Mouse (Mus musculus): ENCODE results near the gene Unc45a. TPM values are rescaled to one million over a fixed set of nuclear protein-coding genes. Genes with fewer than 3 reads are reported as not detected.

Gene Unc45a
- 102 and 105 TPM in 2 replicates for polyA plus RNA-seq (2012; rRNA removed)

DNA sequence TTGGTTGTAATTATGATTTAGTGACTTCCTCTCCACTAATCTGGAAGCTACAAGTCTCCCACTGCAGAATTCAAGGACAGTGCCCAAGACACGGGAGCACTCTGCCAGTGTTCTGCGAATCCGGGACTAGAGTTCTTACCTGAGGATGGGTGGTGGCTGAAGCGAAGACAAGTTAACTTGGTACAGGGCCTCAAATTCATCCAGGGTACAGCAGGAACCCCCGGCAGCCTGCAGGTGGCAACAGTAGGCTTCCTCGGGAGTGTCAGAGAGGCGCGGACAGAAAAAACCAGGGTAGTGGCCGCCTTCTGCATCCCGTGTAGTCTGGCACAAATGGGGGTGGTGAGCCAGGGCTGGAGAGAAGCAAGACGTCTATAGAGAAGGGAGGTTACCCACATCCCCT lies at the start of gene Unc45a:
TSS of gene Unc45a (minus strand) at position 213 of the 400 bp plus-strand sequence.
- WGBS = 2% methylated on average over 11 of the region's 11 CpGs
- H3K4me1 ChIP-seq (ENCODE audit: control insufficient read depth, insufficient read depth, low read length) = peaks cover 7% of the 10 kb centered on the region; the same call in 1 of the 2 replicates
- H3K4me3 ChIP-seq (replicated peaks; ENCODE audit: extremely low read depth, low read depth, low read length) = peak within 1 kb of the TSS; percentile 81
- peak; percentile 60 for DNase-seq
- 0 out of 2 replicates have a peak, but pooled peaks have one; percentile 23 for TF ChIP-seq POLR2A (IDR thresholded peaks at IDR 0.05; ENCODE audit: borderline replicate concordance, extremely low read depth, low read depth, low read length)
- peak; percentile 52 for TF ChIP-seq CTCF (IDR thresholded peaks at IDR 0.05; ENCODE audit: insufficient read depth, low read length)

DNA sequence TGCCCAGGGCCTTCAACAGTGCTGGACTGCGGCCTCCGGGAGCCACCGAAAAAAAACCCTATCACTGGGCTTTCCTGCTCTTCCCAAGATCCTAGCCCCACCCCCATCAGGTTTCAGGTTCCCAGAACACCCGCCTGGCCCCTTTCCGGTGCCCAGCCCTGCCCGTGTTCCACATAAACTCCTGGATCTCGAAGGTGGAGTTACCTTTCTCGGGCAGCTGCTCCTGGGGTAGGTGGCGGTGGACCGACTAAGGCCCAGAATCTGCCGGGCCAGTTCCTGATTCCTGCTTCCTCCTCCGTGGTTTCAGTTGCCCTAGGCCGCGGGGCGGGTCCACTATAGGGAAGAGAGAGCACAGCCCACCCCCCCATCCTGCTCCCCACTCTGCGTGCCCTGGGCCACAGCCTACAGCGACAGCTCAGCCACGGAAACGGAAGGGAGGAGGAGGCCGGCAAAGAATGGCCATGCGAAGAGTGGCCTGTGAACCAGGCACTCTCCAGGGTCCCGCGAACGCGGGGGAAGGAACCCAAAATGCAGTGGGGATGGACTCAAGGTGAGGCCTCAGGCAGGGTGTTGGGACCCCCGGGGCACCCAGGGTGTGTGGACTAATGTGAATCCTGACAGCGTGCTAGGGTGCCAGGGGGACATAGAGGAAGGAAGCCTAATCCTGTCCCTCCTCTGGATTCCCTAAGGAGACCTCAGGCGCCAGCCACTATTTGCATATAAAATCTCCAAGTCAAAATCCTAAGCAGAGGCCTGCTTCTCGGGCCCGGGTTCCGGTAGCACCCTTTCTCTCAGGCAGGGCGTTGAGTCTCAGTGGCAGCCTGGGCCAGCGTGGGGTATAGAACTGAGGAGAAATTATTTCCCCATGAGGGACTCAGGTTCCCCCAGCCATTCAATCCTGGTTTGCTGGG lies 47.1 kb upstream of the Unc45a start, which contains the start of gene Fes:
TSS of gene Fes (minus strand) at position 314 of the 911 bp plus-strand sequence.
- 14% methylated on average over 33 of the region's 33 CpGs for WGBS
- TF ChIP-seq CTCF (IDR thresholded peaks at IDR 0.05; ENCODE audit: insufficient read depth, low read length) = no peak
- TF ChIP-seq POLR2A (IDR thresholded peaks at IDR 0.05; ENCODE audit: borderline replicate concordance, extremely low read depth, low read depth, low read length) = peak; percentile 56; the same call in 1 of the 2 replicates
- H3K4me3 ChIP-seq (replicated peaks; ENCODE audit: extremely low read depth, low read depth, low read length) = peak within 1 kb of the TSS; percentile 72
- no peaks in the 10 kb centered on the region; the same call in 1 of the 2 replicates for H3K4me1 ChIP-seq (ENCODE audit: control insufficient read depth, insufficient read depth, low read length)
- DNase-seq = peak; percentile 67

DNA sequence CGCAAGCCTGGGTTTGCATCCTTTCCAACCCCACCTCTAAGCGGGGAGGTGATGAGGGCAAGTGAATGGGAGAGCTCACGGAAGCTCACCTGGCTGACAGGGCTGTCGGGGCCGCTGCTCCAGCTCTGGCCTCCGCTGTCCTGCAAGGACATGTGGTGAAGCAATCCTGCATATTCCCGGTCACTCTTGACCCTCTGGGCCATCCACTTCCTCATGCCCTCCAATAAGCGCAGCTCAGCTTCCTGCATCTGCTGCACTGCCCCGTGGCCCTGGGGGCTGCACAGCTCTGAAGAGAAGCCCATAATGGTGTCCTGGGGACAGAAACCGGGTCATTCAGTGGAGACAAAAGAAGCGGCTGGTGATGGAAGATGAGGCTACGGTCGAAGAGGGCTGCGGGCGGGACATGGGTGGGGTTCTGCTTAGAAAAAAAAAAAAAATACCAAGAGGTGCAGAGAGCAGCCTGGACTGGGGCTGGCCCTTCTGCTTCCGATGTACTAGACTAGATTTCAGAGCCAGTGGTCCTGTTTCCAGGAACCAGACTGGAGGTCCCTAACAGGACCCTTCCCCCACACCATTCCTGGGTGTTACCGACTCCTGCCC lies 46.3 kb upstream of the Unc45a start:
- H3K4me1 ChIP-seq (ENCODE audit: control insufficient read depth, insufficient read depth, low read length) = no peaks in the 10 kb centered on the region; the same call in 1 of the 2 replicates
- peak overlapping the region; percentile 72 for H3K4me3 ChIP-seq (replicated peaks; ENCODE audit: extremely low read depth, low read depth, low read length)
- DNase-seq = no peak
- 16% methylated on average over 17 of the region's 17 CpGs for WGBS
- peak; percentile 20; the same call in 1 of the 2 replicates for TF ChIP-seq POLR2A (IDR thresholded peaks at IDR 0.05; ENCODE audit: borderline replicate concordance, extremely low read depth, low read depth, low read length)
- no peak for TF ChIP-seq CTCF (IDR thresholded peaks at IDR 0.05; ENCODE audit: insufficient read depth, low read length)

DNA sequence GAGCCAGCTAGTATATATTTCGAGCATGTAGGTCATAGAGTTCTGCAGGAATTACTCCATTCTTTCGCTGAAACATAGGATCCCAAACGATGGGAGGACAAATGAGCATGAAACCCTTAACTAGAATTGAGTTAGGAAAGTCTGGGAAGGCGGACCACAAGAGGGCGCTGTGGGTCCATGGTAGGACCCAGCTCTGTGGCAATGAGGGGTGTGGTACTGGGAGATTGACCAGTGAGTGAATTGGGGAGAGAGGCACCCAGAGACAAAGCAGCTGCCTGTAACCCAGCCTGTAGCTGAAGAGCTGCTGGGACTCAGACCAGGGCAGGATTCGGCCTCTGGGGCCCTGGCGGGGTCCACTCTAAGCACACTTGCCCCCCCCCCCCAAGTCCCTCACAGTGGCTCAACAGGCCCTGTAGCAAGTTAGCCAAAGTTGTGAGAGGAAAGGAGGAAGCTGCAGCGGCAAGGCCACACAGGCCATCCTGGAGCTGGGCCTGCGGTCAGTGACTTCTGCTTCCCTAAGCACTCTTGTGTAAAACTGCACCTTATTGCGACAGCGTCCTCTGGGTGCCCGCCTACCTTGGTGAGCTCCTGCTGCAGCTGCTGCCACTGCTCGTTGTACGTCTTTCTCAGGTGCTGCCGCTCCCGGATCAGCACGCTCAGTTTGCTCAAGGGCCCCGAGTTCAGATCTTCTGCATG lies 45.6 kb upstream of the Unc45a start:
- 14% methylated on average over 18 of the region's 18 CpGs for WGBS
- H3K4me1 ChIP-seq (ENCODE audit: control insufficient read depth, insufficient read depth, low read length) = no peaks in the 10 kb centered on the region; the same call in 1 of the 2 replicates
- peak overlapping the region; percentile 72 for H3K4me3 ChIP-seq (replicated peaks; ENCODE audit: extremely low read depth, low read depth, low read length)
- peak; percentile 93 for DNase-seq
- TF ChIP-seq POLR2A (IDR thresholded peaks at IDR 0.05; ENCODE audit: borderline replicate concordance, extremely low read depth, low read depth, low read length) (peak; percentile 42; the same call in 1 of the 2 replicates), CTCF (IDR thresholded peaks at IDR 0.05; ENCODE audit: insufficient read depth, low read length) (peak; percentile 96)

DNA sequence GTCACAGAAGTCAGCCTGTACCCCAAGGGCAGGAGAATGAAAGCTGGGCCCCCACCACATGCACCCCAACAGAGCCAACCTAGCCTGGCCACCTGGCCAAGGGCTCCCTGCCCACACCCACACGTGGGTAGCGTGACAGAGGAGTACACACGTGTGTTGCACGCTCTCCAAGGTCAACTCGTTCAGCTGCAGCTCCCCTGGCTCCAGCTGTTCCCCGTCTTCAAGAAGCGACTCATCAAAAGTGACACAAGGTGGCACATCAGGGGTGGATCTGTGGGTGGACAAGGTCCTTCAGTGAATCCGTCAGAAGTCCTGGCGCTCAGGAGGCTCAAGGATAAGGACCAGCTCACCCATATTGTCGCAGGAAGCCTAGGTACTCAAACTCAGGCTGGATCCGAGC lies 42.1 kb upstream of the Unc45a start:
- Histone ChIP-seq H3K4me3 (replicated peaks; ENCODE audit: extremely low read depth, low read depth, low read length) (no peak overlapping the region), H3K4me1 (ENCODE audit: control insufficient read depth, insufficient read depth, low read length) (peaks cover under 1% of the 10 kb centered on the region; the same call in 1 of the 2 replicates)
- TF ChIP-seq POLR2A (IDR thresholded peaks at IDR 0.05; ENCODE audit: borderline replicate concordance, extremely low read depth, low read depth, low read length) = no peak
- no peak for TF ChIP-seq CTCF (IDR thresholded peaks at IDR 0.05; ENCODE audit: insufficient read depth, low read length)
- DNase-seq = no peak
- whole genome bisulfite sequencing = 82% methylated on average over 11 of the region's 11 CpGs

DNA sequence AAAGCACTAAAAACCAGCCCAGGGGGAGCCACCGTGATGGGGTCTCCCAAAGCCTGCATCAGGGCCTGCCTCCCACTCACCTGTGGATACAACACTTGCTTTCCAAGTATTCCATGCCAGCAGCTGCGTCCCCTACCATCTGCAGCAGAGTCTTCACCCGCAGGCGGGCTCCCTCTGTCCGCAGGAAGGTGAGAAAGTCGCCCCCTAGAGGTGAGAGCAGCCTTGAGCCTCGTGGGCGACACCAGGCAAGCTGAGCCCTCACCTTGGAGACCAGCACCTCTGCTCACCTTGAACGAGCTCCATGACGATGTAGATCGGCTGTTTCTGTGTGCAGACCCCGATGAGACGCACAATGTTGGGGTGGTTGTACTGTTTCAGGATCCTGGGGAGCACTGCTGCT lies 38.7 kb upstream of the Unc45a start:
- WGBS = 60% methylated on average over 13 of the region's 13 CpGs
- peak; percentile 40; the same call in 1 of the 2 replicates for TF ChIP-seq CTCF (IDR thresholded peaks at IDR 0.05; ENCODE audit: insufficient read depth, low read length)
- no peak for TF ChIP-seq POLR2A (IDR thresholded peaks at IDR 0.05; ENCODE audit: borderline replicate concordance, extremely low read depth, low read depth, low read length)
- DNase-seq = no peak
- peaks cover 5% of the 10 kb centered on the region; the same call in 1 of the 2 replicates for H3K4me1 ChIP-seq (ENCODE audit: control insufficient read depth, insufficient read depth, low read length)
- H3K4me3 ChIP-seq (replicated peaks; ENCODE audit: extremely low read depth, low read depth, low read length) = no peak overlapping the region

DNA sequence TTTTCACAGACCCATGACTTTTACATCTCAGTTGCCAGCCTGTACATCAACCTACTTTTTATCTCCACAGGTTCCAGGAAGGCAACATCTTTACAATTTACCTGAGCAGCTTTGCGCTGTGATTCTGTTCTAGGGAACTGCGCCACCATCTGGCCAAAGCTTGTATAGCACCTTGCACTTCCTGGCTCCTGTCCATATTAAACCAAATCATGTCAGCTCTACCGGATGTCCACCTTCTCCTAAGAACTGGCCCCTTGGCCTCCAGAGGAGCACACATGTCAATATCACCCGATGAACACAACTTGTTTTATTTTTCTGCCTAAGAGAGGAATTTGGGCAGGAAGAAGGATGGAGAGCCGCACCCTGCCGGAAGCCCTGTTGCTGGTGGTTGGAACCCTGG lies 36.7 kb upstream of the Unc45a start:
- 21% methylated on average over 6 of the region's 6 CpGs for WGBS
- Histone ChIP-seq H3K4me3 (replicated peaks; ENCODE audit: extremely low read depth, low read depth, low read length) (no peak overlapping the region), H3K4me1 (ENCODE audit: control insufficient read depth, insufficient read depth, low read length) (peaks cover 5% of the 10 kb centered on the region; the same call in 1 of the 2 replicates)
- peak; percentile 71 for DNase-seq
- TF ChIP-seq CTCF (IDR thresholded peaks at IDR 0.05; ENCODE audit: insufficient read depth, low read length) (peak; percentile 87), POLR2A (IDR thresholded peaks at IDR 0.05; ENCODE audit: borderline replicate concordance, extremely low read depth, low read depth, low read length) (no peak)

DNA sequence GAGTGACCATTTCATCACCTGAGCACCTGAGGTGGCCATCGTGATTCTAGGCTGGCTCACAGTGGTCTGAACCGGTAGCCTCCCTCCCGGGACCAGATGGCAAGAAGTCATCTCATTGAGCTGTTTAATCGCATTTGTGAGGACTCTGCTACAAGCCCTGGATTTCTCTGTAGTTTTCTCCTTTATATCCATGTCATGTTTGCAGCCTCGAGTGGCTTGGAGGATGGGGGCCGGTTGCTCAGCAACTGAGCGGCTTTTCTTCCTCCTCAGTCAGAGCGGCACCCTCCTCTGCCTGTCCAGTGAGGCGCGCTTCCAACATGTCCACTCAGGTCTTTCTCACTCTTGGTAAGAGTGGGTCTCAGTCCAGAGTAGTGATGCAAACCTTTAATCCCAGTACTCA lies 35.4 kb upstream of the Unc45a start:
- WGBS = 75% methylated on average over 10 of the region's 10 CpGs
- H3K4me1 ChIP-seq (ENCODE audit: control insufficient read depth, insufficient read depth, low read length) = peaks cover 5% of the 10 kb centered on the region; the same call in 1 of the 2 replicates
- no peak for DNase-seq

More for the DNA sequence above, 35.4 kb upstream of the Unc45a start:
- no peak for TF ChIP-seq CTCF (IDR thresholded peaks at IDR 0.05; ENCODE audit: insufficient read depth, low read length)
- TF ChIP-seq POLR2A (IDR thresholded peaks at IDR 0.05; ENCODE audit: borderline replicate concordance, extremely low read depth, low read depth, low read length) = no peak
- no peak overlapping the region for H3K4me3 ChIP-seq (replicated peaks; ENCODE audit: extremely low read depth, low read depth, low read length)
